Mouse (Mus musculus): ENCODE data around the gene Trarg1.

- TF ChIP-seq TAL1 (IDR thresholded peaks at IDR 0.05; ENCODE audit: low read length) (no peak), GATA1 (IDR thresholded peaks at IDR 0.05; ENCODE audit: low read length) (no peak)
These were observed 24.5 kb upstream of the Trarg1 start for GRCm38 (mm10) chr11:76655106-76655505.

Data from erythroblast, embryonic 14.5 days (primary cell).